Mouse (Mus musculus) adrenal gland, adult 8-10 months (tissue): ENCODE results near the gene Eif5. TPM values are rescaled to one million over a fixed set of nuclear protein-coding genes. Genes with fewer than 3 reads are reported as not detected.
"Not testable (repeated sequence)": the region's sequence is repeated elsewhere in the genome, so short reads cannot be mapped to it uniquely, and the experiment has no call there.

Experiments used
- DNase-seq: peaks from one replicate; pipeline ENCODE4 v3.0.0; 2022
- total RNA-seq, 4 experiments: library from RNA; stranded (reverse); gene quantifications; 2 replicates each; pipeline ENCODE4 v1.2.4; 2022

Gene Eif5
- 100 to 1,000 TPM; 301 to 395 (median 347) TPM for total RNA-seq

DNA sequence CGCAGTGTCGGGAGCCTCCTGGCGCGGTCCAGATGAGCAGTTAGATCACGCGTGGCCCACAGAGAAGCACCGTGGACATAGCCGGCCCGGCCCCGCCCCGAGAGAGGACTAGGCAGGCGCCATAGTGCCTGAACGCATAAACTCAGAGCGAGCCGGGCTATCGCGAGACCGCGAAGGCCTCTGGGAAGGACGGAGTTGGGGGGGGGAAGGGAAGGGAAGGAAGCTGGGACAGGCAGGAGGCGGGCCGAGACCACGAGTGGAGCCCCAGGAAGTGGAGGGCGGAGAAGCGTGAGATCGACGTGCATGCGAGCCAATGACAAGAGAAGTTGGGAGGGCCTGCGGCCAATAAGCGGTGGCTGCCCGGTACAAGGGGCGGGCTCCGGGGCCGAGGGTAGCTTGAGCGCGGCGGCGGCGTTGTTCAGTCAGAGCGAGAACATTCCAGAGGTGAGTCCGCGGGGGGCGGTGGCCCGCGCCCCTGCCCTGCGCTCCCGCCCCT is at the start of gene Eif5:
Gene Eif5 (plus strand): TSS at position 221 of the 496 bp plus-strand sequence.
- DNase-seq, result peak; percentile 99

DNA sequence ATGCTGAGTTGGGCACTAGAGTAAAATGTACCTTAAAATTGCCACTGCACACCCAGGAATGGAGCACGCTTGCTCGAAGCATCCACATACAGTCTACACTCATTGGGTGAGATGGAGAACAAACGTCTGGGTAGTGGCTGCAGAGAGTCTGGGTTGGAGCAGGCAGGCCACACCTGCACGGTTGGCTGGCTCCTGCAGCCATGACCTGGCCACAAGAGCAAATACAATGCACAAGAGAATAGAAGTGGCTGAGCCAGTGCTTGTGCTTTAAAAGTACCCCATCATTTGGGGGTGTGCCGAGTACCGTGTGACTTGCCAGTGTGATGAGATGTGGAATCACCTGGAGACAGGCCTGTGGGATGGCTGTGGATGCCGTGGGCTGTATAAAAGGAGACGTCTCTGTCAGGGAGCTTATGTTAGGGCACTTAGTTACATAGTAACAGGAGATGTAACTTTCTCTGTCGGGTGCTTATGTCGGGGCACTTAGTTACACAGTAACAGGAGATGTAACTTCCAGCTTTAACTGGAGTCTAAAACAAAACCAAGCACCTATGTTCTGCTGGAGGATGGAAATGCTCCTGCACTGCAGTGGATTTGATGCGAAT is 48.5 kb upstream of the Eif5 start:
- no peak for DNase-seq

GRCm38 (mm10) chr12:111494931-111495330 is 42.9 kb upstream of the Eif5 start:
- no peak for DNase-seq

GRCm38 (mm10) chr12:111497076-111497475 is 40.7 kb upstream of the Eif5 start:
- no peak for DNase-seq

DNA sequence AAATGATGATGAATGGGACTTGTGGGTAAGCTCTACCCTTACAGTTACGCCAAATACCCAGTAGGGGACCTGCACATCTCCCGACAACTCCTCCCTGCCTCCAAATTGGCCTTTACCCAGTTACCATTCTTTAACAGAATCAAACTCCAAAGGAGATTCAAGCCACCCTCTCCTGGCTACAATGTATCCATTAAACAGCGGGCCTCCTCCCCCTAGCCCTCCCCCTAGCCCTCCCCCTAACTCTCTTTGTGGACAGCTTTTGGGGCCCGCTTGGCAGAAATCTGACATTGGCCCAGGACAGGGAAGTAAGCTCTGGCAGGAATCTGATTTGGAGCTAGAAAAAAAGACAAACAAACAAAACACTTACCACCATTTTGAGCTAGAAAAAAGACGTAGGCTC is 38.2 kb upstream of the Eif5 start:
- DNase-seq, result no peak

GRCm38 (mm10) chr12:111500725-111501124 is 37.1 kb upstream of the Eif5 start:
- DNase-seq, result no peak

GRCm38 (mm10) chr12:111503063-111503567 is 34.7 kb upstream of the Eif5 start:
- no peak for DNase-seq

- no peak for DNase-seq
These were observed 34.2 kb upstream of the Eif5 start for GRCm38 (mm10) chr12:111503571-111503970.

GRCm38 (mm10) chr12:111504904-111505303 is 32.9 kb upstream of the Eif5 start:
- DNase-seq, result peak; percentile 87

DNA sequence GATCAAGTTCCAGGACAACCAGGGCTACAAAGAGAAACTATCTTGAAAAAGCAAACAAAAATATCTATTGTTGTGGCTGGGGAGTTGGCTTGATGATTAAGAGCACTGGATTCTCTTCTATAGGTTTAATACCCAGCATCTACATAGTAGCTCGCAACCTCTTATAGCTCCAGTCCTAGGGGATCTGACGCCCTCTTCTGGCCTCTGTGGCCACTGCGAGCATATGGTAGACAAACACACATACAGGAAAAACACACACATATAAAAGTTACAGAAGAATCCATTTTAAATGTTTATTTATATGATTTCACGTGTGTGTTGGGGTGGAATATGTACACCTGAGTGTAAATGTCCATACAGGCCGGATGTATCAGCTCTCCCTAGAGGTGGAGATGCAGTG is 30.8 kb upstream of the Eif5 start:
- DNase-seq, result no peak

DNA sequence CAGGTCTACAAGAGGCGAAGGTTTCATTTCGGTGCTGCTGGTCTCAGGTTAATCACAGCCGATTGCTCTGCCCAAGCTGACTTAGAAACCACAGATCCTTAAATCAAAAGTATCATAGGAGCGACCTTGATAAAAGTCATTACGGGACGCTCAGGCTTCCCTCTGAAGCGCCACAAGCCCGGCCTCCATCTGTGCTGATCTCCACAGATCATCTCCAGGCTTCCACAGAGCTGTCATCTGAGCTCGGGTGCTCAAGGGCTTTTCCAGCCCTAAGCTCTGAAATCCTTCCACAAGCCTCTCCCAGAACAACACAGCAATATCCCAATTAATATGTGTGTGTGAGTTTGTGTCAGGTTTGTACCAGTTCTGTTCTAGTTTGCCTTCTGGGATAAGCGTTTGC is 29.9 kb upstream of the Eif5 start:
- DNase-seq, result no peak

DNA sequence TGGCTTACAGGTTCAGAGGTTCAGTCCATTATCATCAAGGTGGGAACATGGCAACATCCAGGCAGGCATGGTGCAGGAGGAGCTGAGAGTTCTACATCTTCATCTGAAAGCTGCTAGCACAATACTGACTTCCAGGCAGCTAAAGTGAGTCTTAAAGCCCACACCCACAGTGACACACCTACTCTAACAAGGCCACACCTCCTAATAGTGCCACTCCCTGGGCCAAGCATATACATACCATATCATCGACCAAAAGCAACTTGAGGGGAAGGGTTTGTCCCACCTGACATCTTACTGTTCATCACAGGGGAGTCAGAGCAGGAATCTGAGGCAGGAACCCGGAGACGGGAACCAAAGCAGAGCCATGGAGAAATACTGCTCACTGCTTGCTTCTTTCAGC is 29.4 kb upstream of the Eif5 start:
- not testable (repeated sequence) for DNase-seq

- no peak for DNase-seq
These were observed 25.2 kb upstream of the Eif5 start for GRCm38 (mm10) chr12:111512572-111513063.

GRCm38 (mm10) chr12:111513673-111514072 is 24.1 kb upstream of the Eif5 start:
- peak; percentile 67 for DNase-seq

DNA sequence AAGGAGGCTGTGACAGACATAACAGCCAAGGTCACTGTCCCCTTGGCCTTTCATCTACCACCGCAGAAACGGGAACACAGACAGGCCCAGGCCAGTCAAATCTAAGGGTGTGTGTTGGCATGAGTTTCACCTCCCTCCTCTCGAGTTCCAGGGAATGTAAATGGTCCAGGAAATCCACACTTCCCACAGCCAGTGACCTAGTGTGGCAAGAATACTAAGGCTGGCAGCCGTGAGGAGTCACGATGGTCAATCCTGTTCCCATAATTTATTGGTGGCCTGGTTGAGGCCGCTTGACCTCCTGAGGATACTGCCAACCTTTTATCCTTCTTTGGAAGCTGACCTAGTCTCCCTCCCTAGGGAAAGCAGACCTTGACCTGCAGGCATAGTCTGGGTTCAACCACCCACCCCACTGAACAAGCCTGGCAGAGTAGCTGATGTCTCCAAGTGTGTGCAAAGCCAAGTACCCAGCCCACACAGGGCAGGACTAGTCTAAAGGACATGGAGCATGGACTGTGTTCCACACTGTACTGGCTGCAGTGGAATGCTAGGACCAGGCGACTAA is 23.5 kb upstream of the Eif5 start:
- DNase-seq, result peak; percentile 73

DNA sequence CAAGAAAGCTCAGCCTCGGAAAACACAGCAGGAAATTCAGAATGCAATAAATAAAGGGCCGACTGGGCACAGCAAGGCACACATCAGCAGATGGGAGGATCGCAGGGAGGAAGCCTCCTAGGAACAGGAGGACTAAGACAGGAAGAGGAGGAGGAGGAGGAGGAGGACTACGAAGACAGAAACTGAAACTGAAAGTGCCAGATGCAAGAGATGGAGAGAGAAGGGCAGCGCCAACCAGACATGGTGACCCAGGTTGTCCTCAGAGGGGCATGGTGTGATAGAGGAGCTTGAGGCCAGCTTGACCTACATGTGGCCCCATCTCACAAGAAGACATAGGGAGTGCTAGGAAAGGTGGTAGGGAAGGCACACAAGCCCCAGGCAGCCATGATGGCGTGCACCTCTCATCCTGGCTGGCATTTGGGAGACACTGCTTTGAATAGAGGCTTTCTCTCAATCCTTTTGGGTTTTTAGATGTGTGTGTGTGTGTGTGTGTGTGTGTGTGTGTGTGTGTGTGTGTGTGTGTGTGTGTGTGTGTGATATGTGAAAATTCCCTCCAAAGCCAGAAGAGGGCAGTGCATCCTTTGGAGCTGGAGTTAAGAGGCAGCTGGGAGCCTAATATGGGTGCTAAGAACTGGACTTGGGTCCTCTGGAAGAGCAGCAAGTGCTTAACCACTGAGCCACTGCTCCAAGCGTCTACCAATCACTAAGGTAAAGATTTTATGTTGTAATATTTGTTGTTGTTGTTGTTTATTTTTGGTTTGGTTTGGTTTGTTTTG is 22.8 kb upstream of the Eif5 start:
- DNase-seq, result no peak

DNA sequence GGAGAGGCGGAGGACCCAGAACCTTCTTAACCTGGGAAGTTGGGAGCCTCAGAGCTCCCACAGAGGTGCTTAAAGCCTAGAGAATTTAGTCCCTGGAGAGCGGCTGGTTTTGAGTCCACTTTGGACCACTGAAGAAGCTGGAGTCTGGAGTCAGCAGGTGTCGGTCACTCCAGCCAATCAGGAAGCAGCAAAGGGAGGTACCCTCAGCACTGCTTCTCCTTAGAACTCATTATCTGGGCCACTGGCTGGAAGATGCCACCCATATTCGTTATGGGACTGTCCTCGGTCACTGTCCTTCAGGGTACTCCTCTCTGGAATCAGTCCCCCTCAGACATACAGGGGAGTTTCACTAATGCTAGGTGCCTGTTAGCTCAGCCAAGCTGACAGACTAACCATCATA is 21.9 kb upstream of the Eif5 start:
- no peak for DNase-seq

- DNase-seq, result no peak
These were observed 21.0 kb upstream of the Eif5 start for GRCm38 (mm10) chr12:111516826-111517225.

DNA sequence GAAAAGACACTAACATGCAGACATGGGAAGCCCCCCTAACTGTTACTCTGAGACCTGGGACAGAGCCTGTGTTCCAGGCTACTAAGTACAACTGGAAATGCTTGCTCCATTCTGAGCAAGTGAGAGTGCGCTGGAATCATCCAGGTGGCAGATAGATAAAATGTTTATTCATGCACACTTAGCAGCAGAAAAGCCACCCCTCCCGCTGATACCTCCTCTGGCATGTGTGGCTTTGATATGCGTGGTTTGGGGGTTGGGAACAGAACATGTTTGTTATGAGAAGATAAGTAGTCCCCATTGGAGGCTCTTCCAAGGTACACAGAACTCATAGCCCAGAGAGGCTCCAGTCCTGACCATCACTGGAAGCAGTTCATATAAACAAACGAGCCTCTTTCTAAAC is 19.9 kb upstream of the Eif5 start:
- DNase-seq, result no peak

DNA sequence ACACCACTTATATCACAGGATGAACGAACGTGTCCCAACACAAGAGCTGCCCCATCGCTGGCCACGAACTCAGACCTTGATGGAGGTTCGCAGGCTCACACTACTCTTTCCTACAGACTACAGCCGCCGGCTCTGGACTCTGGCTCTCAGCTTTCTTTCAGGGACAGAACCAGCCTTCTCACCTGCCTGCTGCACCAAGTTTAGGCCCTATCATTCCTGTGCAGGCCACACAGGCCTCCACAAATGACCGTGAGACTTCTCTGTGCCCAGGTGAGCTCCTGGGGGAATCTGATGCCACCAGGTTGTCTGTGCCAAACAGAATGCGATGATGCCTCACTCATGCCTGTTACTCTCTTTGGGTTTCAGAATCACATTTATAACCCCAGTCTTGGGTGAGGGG is 19.4 kb upstream of the Eif5 start:
- DNase-seq, result no peak

DNA sequence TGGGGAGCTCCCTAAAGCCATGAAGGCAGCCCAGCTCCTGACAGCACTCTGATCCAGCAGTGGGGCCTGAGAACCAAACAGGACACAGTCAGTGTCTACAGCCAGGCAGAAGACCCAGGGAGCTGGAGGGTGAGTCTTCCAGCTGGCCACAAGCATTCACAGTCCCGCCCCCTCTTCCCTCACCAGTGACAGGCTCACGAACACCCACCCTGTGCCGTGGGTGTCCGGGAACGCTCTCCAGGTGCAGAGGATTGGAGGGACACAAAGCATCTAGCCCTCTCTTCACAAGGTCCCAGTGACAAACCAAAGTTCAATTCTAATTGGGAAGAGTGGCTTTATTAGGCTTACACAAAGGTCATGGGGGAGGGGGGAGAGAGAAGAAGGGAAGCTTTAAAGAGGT is 18.0 kb upstream of the Eif5 start:
- no peak for DNase-seq

- DNase-seq, result no peak
These were observed 16.8 kb upstream of the Eif5 start for GRCm38 (mm10) chr12:111520994-111521393.

DNA sequence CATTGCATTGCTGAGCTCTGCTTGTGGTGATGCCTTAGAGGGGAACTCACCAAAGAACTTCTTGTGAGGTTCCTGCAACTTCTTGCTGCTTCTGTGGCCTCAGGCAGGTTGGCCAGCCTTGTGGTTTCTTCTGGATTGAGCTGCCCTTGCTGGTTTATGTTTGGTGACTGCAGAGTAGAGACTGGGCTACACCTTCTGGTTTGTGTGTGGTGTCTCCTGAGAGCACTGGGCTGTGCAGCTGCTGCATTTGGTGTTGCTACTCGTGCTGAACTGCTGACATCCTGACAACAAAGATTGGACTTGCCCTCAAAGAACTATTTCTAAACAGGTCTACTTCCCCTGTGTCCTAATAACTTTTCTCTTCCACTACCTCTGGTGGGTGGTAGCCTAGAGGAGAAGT is 13.3 kb upstream of the Eif5 start:
- no peak for DNase-seq
